Mouse (Mus musculus) E14TG2a.4 (cell line): ENCODE results near the gene Kif11.
A peak's percentile ranks its signal among the peaks of the same experiment; 100 is the strongest.

ENCODE experiments used
- H3K27me3 ChIP-seq: 2 replicates; pipeline ENCODE4 v1.6.1; 2014; ENCODE audit warnings: low read length, control low read depth; ENCODE audit not compliant: insufficient read depth
- H3K36me3 ChIP-seq: 2 replicates; pipeline ENCODE4 v1.6.1; 2014; ENCODE audit warnings: low read length, control low read depth; ENCODE audit not compliant: insufficient read depth
- H3K4me1 ChIP-seq: replicated peaks from 2 replicates; pipeline ENCODE4 v1.6.1; 2014; ENCODE audit warnings: low read depth, low read length, control low read depth
- H3K4me3 ChIP-seq: replicated peaks from 2 replicates; pipeline ENCODE4 v1.5.1; 2014; ENCODE audit warnings: mild to moderate bottlenecking, low read length
- H3K9me3 ChIP-seq: 2 replicates; pipeline ENCODE4 v1.6.1; 2014; ENCODE audit warnings: low read length, control low read depth
- CTCF ChIP-seq: conservative IDR thresholded peaks from 2 replicates; pipeline ENCODE4 v1.5.1; 2014; ENCODE audit warnings: low read length
- NANOG ChIP-seq: IDR thresholded peaks from 2 replicates; pipeline ENCODE4 v1.6.1; 2014; ENCODE audit warnings: borderline replicate concordance, low read length, mixed read lengths
- POU5F1 ChIP-seq: IDR thresholded peaks from 2 replicates; pipeline ENCODE4 v1.6.1; 2014; ENCODE audit warnings: low read length, borderline replicate concordance

Gene Kif11

DNA sequence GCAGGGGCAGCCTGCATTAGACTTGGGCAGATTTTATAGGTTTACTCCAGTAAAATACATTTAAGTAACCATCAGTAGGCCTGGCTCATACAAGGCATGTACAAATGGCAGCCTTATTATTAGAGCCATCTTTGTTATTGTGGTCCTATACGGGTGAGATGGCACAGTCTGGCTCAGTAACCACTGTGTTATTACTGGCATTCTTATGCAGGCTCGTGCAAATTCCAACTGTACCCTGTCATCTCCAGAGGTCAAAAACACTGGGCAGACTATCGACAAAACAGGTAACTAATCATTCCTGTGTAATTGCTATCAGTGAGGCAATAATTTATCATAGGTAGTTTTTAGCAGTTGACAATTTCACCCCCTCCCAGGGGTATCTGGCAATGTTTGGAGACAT is 29.9 kb upstream of the Kif11 start:
- Histone ChIP-seq H3K36me3 (peaks cover 43% of the 10 kb centered on the region), H3K4me3 (no peak overlapping the region), H3K4me1 (peaks cover 30% of the 10 kb centered on the region), H3K9me3 (0 out of 2 replicates have a peak, but pooled peaks cover under 1% of the 10 kb centered on the region), H3K27me3 (no peaks in the 10 kb centered on the region)
- no peak for TF ChIP-seq CTCF
- TF ChIP-seq NANOG = no peak
- no peak for TF ChIP-seq POU5F1

DNA sequence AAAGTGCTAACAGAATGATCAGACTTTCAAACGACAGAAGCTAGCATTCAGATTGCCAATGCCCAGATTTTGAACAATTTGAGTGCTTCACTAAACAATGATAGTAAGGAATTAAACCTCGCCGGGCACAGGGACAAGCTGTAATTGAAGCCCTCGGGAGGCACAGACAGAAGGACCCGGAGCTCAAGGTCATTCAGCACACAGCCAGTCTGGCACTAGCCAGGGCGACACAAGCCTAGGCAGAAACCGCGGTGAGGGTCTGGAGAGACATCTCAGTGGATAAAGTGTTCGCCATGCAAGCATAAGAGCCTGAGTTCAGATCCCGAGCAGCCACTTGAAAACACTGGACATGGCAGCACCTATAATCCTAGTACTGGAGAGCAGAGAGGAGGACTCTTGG is 27.9 kb upstream of the Kif11 start:
- H3K4me3 ChIP-seq = no peak overlapping the region
- no peak for TF ChIP-seq NANOG
- no peak for TF ChIP-seq CTCF
- no peak for TF ChIP-seq POU5F1
- peaks cover 19% of the 10 kb centered on the region for H3K9me3 ChIP-seq
- no peaks in the 10 kb centered on the region for H3K27me3 ChIP-seq
- peaks cover 62% of the 10 kb centered on the region for H3K36me3 ChIP-seq
- H3K4me1 ChIP-seq = peaks cover 30% of the 10 kb centered on the region

GRCm38 (mm10) chr19:37348952-37349351 is 27.3 kb upstream of the Kif11 start:
- Histone ChIP-seq H3K4me3 (no peak overlapping the region), H3K9me3 (peaks cover 19% of the 10 kb centered on the region), H3K36me3 (peaks cover 64% of the 10 kb centered on the region), H3K27me3 (no peaks in the 10 kb centered on the region), H3K4me1 (peaks cover 34% of the 10 kb centered on the region)
- TF ChIP-seq POU5F1 (no peak), CTCF (no peak), NANOG (no peak)

DNA sequence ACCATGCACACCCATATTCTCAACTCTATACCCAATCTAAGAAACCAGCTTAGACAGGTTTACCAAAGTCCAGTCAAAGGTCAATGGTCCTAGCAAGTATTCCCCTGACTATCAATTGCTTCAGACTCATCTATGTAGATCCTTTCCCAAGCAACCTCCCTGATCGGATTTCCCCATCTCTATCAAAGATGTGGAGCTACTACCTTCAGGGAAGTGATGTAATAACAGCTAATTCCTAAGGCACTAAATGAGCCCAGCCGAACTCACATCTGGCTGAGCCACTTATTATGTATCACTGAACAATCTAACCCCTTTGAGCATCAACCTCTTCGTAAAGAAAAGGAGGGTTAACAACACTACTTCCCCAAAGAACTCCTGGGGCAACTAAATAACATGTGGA is 23.4 kb upstream of the Kif11 start:
- TF ChIP-seq CTCF (no peak), POU5F1 (no peak), NANOG (no peak)
- peaks cover 19% of the 10 kb centered on the region for H3K9me3 ChIP-seq
- H3K36me3 ChIP-seq = peaks cover 61% of the 10 kb centered on the region
- H3K4me1 ChIP-seq = peaks cover 49% of the 10 kb centered on the region
- no peaks in the 10 kb centered on the region for H3K27me3 ChIP-seq
- H3K4me3 ChIP-seq = no peak overlapping the region

GRCm38 (mm10) chr19:37353331-37353730 is 22.9 kb upstream of the Kif11 start:
- TF ChIP-seq POU5F1 = no peak
- no peak for TF ChIP-seq NANOG
- no peak for TF ChIP-seq CTCF

DNA sequence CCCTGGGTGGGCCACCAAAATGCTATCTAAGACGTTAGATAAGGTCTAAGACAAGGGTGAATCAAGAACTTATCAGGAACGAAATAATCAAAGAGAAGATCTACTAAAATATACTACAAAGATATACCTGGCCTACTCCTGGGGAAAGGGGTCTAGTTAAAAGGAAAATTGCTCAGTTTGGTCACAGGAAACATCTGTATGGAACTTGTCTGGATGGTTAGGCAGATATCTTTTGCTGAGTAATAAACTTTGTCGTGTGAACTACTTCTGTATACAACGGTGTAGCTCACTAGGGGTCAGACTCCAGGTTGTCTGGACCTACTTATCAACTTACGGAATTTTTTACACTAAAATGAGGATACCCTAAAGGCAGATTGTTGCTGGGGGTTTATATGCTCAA is 16.2 kb upstream of the Kif11 start:
- Histone ChIP-seq H3K4me1 (peaks cover 41% of the 10 kb centered on the region), H3K9me3 (no peaks in the 10 kb centered on the region), H3K27me3 (no peaks in the 10 kb centered on the region), H3K4me3 (no peak overlapping the region), H3K36me3 (0 out of 2 replicates have a peak, but pooled peaks cover 6% of the 10 kb centered on the region)
- TF ChIP-seq CTCF (no peak), NANOG (no peak), POU5F1 (no peak)

More at GRCm38 (mm10) chr19:37353331-37353730, 22.9 kb upstream of the Kif11 start:
- H3K9me3 ChIP-seq = peaks cover 19% of the 10 kb centered on the region
- H3K4me3 ChIP-seq = no peak overlapping the region
- no peaks in the 10 kb centered on the region for H3K27me3 ChIP-seq
- H3K36me3 ChIP-seq = peaks cover 57% of the 10 kb centered on the region
- peaks cover 43% of the 10 kb centered on the region for H3K4me1 ChIP-seq

DNA sequence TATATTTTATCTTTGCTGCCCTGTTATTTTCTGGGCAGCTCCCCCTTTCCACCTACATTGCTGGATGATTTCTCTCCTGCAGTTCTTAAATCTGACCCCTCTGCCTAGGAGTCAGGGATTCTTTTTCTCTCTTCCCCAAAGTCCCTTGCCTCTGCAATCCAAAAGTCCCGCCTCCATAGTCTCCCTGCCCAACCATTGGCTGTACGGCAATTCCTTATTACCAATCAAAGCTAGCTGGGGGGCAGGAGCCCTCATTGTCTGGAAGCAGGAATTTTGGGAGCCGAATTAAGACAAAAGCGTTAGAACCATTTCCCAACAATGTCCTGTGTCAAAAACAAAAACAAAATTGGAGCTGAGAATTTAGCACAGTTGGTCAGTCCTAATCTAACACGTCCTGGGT is 13.7 kb upstream of the Kif11 start:
- no peak for TF ChIP-seq CTCF
- no peak for TF ChIP-seq NANOG
- no peak for TF ChIP-seq POU5F1
- H3K9me3 ChIP-seq = no peaks in the 10 kb centered on the region
- H3K4me1 ChIP-seq = peaks cover 33% of the 10 kb centered on the region
- no peaks in the 10 kb centered on the region for H3K27me3 ChIP-seq
- H3K4me3 ChIP-seq = peak overlapping the region; percentile 42
- no peaks in the 10 kb centered on the region for H3K36me3 ChIP-seq

GRCm38 (mm10) chr19:37363128-37363939 is 12.9 kb upstream of the Kif11 start:
- Histone ChIP-seq H3K27me3 (no peaks in the 10 kb centered on the region), H3K4me3 (no peak overlapping the region; the same call in 1 of the 2 replicates), H3K9me3 (no peaks in the 10 kb centered on the region), H3K4me1 (peaks cover 33% of the 10 kb centered on the region), H3K36me3 (no peaks in the 10 kb centered on the region)
- TF ChIP-seq POU5F1 = no peak
- TF ChIP-seq CTCF = no peak
- TF ChIP-seq NANOG = no peak

GRCm38 (mm10) chr19:37368990-37369389 is 7.2 kb upstream of the Kif11 start:
- H3K36me3 ChIP-seq = no peaks in the 10 kb centered on the region
- H3K4me3 ChIP-seq = no peak overlapping the region
- TF ChIP-seq POU5F1 = no peak
- no peak for TF ChIP-seq CTCF
- TF ChIP-seq NANOG = no peak
- H3K4me1 ChIP-seq = peaks cover 16% of the 10 kb centered on the region
- no peaks in the 10 kb centered on the region for H3K9me3 ChIP-seq
- H3K27me3 ChIP-seq = no peaks in the 10 kb centered on the region
